Mouse (Mus musculus): Measurements from ENCODE around the gene Agpat2.

Gene Agpat2

DNA sequence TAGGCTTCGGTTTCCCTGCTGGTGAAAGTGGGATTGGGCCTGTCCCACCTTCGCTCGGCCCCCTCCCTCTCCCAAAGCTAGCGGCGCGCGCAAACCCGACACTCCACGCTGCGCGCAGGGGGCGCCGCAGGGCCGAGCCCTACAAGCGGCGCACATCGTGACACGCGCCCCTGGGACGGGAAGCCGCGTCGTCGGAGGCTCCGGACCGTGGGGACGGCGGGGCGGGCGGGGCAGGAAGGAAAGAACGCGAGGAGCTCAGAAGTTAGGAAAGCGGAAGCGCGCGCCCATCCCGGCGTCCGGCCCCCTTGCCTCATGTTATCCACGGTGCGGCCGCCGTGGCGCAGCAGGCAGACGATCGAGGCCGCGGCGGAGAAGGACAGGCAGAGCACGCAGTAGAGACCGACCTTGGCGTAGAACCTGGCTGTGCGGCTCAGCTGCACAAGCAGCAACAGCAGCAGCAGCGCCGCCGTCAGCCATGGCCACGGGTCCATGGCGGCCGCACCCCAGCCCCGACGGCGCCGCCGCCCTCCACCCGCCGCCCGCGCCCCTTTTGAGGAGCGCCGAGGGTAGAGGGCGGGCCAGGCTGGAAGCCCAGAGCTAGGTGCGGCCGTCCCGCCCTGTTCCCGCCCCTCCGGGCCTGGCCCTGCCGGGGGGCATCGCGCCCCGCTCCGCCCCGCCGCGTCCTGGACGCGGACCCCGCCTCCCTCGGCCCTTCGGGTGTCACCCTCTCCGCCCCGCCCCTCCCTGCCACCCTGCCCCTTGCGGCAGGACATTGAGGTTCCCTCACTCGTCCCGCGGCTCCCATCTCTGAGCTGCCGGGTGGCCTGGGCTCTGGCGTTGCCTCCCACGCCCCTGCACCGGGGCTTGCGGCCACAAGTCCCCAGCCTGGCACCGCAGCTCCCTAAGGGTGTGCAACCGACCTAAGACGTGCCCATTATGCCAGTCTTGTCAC lies at the start of gene Agpat2:
Agpat2 (minus strand) TSS at position 698 of the 952 bp plus-strand sequence.
- peak; percentile 79 for DNase-seq (ENCODE audit: low spot score)

GRCm38 (mm10) chr2:26646643-26647293 lies 42.6 kb upstream of the Agpat2 start:
- peak; percentile 84 for DNase-seq (ENCODE audit: low spot score)

DNA sequence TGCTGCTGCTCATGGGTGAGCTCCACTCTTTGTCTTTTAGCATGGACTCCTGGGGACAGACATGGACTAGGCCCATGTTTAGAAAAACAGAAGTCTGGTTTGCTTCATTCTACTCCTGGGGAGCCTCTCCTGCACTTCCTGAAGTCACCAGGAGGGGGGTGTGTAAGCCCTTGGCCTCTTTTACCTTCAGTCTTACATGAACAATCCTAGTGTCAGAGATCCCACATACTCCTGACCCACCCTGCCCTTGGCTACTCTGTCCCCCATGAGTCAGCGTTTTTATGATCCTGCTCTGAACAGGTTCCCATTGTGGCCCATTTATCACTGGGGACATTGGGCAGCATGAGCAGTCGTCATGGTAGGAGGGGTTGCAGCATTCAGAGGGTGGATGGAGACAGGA lies 39.7 kb upstream of the Agpat2 start:
- peak; percentile 36 for DNase-seq (ENCODE audit: low spot score)

DNA sequence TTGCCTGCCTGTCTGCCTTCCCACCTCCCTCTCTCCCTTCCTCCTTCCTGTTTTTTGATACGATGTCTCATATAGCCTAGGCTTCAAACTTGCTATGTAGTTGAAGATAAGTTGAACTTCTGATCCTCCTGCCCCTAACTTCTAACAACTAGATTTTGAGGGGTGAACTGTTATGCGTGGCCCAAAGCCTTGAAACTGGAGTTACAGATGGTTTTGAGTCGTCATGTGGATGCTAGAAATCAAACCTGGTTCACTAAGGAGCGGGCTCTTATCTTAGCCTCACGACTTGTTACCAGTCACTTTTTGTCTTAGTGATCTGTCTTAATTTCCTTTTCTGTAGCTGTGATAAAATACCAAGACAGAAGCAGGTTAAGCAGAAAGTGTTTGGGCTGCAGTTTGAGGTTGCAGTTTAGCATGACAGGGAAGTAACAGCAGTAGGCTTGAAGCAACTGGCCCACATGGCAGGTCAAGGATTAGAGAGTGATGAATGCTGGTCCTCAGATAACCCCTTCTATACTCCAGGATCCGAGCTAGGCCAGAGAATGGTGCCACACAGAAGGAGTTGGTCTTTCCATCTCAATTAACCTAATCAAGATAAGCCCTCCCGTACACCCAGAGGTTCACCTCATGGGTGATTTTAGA lies 36.9 kb upstream of the Agpat2 start:
- DNase-seq (ENCODE audit: low spot score): no peak

DNA sequence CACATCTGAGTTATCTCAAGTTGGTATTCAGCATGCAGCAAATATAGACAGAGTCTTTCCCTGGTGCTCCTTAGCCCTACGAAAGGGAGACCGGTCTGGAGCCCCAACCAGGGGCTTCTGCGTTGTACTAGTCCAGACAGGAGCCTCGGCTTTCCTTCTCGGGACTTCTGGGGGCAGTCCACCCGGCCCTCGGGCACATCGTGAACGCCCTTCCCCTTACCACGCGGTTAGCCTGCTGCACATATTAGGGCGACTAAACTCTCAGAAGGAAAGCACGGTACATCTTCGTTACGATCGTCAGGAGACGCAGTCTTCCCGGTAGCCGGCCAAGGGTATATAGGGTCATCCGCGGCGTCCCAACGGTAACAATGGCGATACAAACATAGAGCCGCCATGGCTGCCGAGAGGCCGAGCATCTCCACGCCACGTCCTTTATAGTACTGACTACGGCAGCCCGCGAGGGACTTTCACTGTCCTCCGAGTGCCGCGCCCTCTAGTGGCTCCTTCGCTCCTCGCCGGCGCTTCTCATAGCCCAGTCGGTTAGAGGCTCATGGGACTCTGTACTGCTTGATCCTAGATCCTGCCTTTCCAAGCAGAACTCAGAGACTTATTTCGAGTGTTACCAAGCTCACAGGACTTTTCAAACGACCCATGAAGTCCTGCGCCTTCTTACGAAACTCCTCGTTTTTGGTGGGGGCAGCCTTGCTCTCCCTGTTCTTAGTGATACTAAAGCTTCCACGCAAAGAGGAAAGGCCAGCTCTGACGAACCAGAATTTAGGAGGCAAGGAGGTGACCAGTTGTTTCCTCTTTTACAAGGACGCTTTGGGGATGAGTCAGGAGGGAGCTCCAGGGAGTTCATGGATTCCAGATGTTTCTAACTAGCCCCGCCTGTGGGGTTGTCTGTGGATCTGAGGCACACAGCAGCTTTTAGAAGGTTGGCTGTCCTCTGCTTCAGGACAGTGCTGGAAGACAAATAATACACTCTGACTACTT lies 35.9 kb upstream of the Agpat2 start:
- peak; percentile 91 for DNase-seq (ENCODE audit: low spot score)

GRCm38 (mm10) chr2:26639083-26639482 lies 34.9 kb upstream of the Agpat2 start:
- DNase-seq (ENCODE audit: low spot score): peak; percentile 78

GRCm38 (mm10) chr2:26638572-26638971 lies 34.4 kb upstream of the Agpat2 start:
- no peak for DNase-seq (ENCODE audit: low spot score)

GRCm38 (mm10) chr2:26638039-26638438 lies 33.8 kb upstream of the Agpat2 start:
- DNase-seq (ENCODE audit: low spot score): no peak

- DNase-seq (ENCODE audit: low spot score): no peak
These were observed 33.2 kb upstream of the Agpat2 start for GRCm38 (mm10) chr2:26637316-26637932.

DNA sequence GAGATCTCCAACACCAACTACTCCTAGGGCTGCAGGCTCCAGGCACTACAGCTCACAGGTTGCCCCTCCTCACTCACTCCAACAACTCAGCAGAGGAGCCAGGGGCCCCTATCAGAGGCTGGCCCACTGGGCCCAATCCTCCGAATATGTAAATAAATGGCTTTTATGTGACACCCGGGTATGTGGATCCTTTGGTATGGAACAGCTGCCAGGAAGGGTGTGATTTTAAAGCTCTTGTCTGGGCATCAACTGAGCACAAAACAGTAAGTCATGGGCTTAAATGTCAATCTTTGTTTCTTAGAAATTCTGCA lies 32.1 kb upstream of the Agpat2 start:
- DNase-seq (ENCODE audit: low spot score): no peak

- DNase-seq (ENCODE audit: low spot score): no peak
These were observed 31.5 kb upstream of the Agpat2 start for GRCm38 (mm10) chr2:26635489-26636324.

DNA sequence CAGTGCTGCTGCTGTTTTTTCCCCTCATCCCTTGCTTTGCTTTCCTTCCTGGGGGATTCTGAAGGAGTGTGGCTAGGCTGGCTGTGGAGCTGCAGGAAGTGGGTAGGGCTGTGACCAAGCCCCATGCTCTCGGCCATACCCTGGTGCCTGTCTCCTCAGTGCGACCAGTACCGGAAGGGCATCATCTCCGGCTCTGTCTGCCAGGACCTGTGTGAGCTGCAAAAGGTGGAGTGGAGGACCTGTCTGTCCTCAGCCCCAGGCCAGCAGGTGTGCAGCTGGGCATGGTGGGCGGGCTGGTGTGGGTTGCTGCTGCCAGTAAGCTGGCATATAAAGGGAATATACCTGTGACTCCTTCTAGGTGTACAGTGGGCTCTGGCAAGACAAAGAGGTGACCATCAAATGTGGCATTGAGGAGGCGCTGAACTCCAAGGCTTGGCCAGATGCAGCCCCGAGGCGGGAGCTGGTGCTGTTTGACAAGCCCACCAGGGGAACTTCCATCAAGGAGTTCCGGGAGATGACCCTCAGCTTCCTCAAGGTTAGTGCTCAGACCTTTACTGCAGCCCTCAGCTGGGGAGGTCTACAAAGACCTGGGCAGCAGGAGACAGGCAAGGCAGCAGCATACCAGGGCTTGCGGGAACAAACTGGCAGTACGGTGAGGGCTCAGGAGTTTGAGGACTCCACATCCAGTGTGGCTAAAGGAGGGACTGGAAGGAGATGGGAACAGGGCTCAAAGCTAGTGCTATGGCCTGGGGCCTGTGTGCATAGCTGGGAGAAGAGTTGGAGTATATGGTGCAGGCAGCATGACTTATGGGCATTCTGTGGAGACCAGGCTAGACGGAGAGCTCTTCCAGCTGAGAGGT lies 30.6 kb upstream of the Agpat2 start:
- no peak for DNase-seq (ENCODE audit: low spot score)

DNA sequence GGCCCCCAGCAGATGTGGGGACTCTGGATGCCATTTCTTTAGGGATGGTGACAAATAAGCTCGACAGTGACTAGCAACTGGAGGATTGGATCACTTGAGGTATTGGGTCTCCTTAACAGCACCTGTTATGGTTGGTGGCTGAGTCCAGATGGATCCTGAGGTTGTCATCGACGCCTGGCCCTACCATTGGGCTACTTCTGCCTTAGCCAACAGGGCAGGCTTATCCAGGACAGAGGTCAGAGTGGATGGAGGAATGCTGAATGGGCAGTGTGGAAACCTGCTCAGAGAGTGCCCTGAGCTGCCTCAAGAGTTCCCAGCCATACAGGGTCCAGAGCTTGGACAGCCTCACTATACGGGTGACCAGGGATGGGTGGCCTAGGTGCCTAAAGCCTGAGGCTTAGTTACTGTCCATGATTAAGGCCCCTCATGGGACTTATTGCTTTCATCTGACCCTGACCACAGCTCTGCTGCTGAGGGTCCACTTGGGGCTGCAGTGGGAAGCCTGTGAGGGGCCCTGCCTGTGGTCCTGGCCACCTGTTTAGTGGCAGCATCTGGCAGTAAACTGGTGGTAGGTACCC lies 29.8 kb upstream of the Agpat2 start:
- no peak for DNase-seq (ENCODE audit: low spot score)

DNA sequence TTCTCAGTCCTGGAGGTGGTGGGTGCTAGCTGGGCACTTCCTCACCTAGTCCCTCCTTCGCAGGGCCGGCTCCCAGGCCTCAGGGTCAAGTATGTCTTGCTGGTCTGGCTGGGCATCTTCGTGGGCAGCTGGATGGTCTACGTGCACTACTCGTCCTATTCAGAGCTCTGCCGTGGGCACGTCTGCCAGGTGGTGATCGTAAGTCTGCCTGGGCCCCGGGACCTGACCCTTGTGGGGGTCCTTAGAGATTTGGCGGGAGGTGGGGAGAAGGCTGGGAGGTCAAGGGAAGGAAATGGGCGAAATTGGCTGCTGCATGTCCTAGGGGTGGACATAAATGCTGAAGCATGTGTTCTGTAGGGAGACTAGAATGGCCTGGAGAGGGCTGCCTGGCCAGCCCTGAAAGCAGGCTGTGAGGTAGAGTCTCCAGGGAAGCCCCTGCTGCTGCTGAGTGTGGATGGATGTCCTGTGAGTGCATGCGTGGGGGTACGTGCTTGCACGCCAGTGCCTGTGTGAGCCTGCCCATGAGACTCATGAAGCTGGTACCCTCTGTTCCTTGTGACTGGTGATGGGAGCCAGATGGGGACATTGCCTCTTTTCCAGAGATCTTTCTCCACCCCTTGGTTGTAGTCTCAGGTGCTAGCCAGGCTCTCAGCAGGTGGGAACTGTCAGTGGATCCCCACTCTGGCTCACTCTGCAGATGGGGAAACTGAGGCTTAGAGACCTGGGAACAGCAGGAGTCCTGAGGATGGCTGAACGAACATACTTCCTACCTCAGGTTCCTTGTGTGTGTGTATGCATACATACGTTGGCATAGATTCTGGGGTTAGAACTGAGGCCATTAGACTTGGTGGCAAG lies 28.6 kb upstream of the Agpat2 start:
- no peak for DNase-seq (ENCODE audit: low spot score)

DNA sequence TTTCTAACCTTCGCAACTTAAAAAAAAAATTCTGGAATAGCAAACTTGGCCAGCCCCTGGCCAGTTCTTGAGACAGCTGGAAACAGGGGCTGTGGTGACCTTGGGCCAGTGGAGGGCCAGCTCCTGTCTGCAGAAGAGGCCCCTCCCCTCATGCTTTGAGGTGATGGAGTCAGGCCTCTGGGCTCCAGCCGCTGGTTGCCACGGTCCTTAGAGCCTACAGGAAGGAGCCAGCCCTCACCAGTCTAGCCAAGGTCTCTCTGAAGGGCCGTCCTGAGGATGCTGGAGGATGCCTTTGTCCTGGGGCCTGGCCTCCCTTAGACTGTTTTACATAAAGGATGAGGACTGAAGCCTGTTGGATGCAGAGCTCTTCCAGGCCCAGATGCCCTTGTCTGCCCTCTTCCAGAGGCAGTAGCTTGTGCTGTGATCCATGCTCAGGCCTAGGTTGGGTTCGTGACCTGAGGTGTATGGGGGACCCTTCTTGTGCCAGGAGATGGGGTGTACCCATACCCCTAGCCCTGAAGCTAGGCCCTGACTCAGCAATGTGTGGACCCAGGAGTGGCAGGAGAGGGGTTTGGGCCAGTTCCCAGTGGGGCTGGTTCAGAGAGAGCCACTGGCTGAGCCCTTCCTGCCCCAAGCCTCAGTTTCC lies 24.7 kb upstream of the Agpat2 start:
- DNase-seq (ENCODE audit: low spot score): no peak

- peak; percentile 57 for DNase-seq (ENCODE audit: low spot score)
These were observed 23.9 kb upstream of the Agpat2 start, which contains the start of gene Fam69b for GRCm38 (mm10) chr2:26627921-26628739. Gene Fam69b (plus strand): TSS chr2:26628457.

DNA sequence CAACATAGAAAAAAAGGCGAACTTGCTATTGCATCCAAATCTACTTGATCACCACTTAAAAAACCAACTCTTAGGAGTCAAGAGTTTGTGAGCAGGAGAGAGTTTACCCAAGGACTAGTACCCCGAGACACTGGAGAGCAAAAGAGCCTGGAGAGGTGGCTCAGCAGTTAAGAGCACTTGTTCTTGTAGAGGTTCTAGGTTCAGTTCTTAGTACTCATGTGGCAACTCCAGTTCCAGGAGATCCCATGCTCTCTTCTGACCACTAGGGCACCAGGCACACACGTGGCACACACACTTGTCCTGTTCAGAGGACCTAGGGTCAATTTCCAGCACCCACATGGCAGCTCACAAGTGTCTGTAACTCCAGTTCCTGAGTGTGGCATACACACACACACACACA lies 21.9 kb upstream of the Agpat2 start:
- DNase-seq (ENCODE audit: low spot score): no peak
